11 mouse cellular contexts compared by ENCODE assay signal in genomic region chr9:107305601-107306542, GRCm38 (mm10). TPM values are rescaled to one million over a fixed set of nuclear protein-coding genes. Genes with fewer than 3 reads are reported as not detected.
A peak's percentile ranks its signal among the peaks of the same experiment; 100 is the strongest.
DNase-seq lines count a peak whose midpoint lies in the region; ATAC-seq lines count a peak whose summit lies in the region.
"Had no signal": no experiment of that assay in that cellular context is flagged by ENCODE, and none has a peak within 500 bp of the region (broad histone marks: within the 10 kb centered on the region; RNA-seq: fewer than 3 reads in every experiment).

No protein-coding gene starts in this region.

- no peak overlapping the region for H3K27ac ChIP-seq in midbrain, embryonic 15.5 days
- H3K27ac ChIP-seq: hindbrain, embryonic 13.5 days had no signal

- H3K27me3 ChIP-seq in midbrain, embryonic 15.5 days (replicated peaks): no peaks in the 10 kb centered on the region
- H3K27me3 ChIP-seq: hindbrain, embryonic 13.5 days had no signal

- 71% methylated on average over 13 of the region's 13 CpGs for WGBS in midbrain, embryonic 15.5 days

- no peaks in the 10 kb centered on the region for H3K36me3 ChIP-seq in midbrain, embryonic 15.5 days (replicated peaks)

- no peak overlapping the region for H3K4me3 ChIP-seq in midbrain, embryonic 15.5 days
- H3K4me3 ChIP-seq: hindbrain, embryonic 13.5 days; myocyte had no signal

- no peaks in the 10 kb centered on the region for H3K9me3 ChIP-seq in midbrain, embryonic 15.5 days
- H3K9me3 ChIP-seq: hindbrain, embryonic 13.5 days had no signal

- peak; percentile 54 for DNase-seq in adrenal gland, postnatal 10 days
- no peak for DNase-seq in adrenal gland, adult (ENCODE audit: inconsistent age in 2 of 2, low spot score in 1 of 2)
- peak; percentile 59 for DNase-seq in NIH3T3 (ENCODE audit: low read depth)
- DNase-seq in kidney, adult 18-20 months: peak; percentile 68
- peak; percentile 41 for DNase-seq in lung, postnatal 14 days
- DNase-seq in neural tube, embryonic 10.5 days (ENCODE audit: extremely low spot score, low spot score): no peak
- no peak for DNase-seq in c-Kit-positive CD71-positive TER-119-positive erythroid progenitor cells, embryonic 14.5 days (ENCODE audit: low spot score)
- DNase-seq: thymus, postnatal 4 days had no signal

- no peak for ATAC-seq in midbrain, embryonic 15.5 days (replicated peaks)

- H3K4me1 ChIP-seq in midbrain, embryonic 15.5 days: no peaks in the 10 kb centered on the region

- H3K9ac ChIP-seq in midbrain, embryonic 15.5 days: no peak overlapping the region
- H3K9ac ChIP-seq: hindbrain, embryonic 13.5 days had no signal

- no peak overlapping the region for H3K4me2 ChIP-seq in midbrain, embryonic 15.5 days
- H3K4me2 ChIP-seq: hindbrain, embryonic 13.5 days had no signal

RNA-seq across cellular contexts. Expression of gene Cish, which starts 10.0 kb away (rescaled TPM):
- total RNA-seq in adrenal gland, postnatal 10 days (2021): 10 to 100 TPM; 36.9 to 45.3 TPM
- 7.2 and 7.4 TPM in 2 replicates for polyA plus RNA-seq in midbrain, embryonic 15.5 days (2015; fragmentation: Nextera tagmentation; extraction: Ambion mirVana)

RNA-seq across cellular contexts. Expression of gene Mapkapk3, which starts 16.2 kb away (rescaled TPM):
- 10 to 100 TPM; 28.6 to 29.5 TPM for total RNA-seq in adrenal gland, postnatal 10 days (2021)
- 2.2 TPM in 2 replicates for polyA plus RNA-seq in midbrain, embryonic 15.5 days (2015; fragmentation: Nextera tagmentation; extraction: Ambion mirVana)

RNA-seq across cellular contexts. Expression of gene Hemk1, which starts 32.3 kb away (rescaled TPM):
- total RNA-seq in adrenal gland, postnatal 10 days (2021): 10 to 100 TPM; 24.1 to 33.5 TPM
- 20.1 and 21.1 TPM in 2 replicates for polyA plus RNA-seq in midbrain, embryonic 15.5 days (2015; fragmentation: Nextera tagmentation; extraction: Ambion mirVana)

RNA-seq across cellular contexts. Expression of gene 6430571L13Rik, which starts 34.5 kb away (rescaled TPM):
- 10 to 100 TPM in 1 of 2 experiments, 1 to 10 TPM in 1; 4.0 to 10.9 TPM for total RNA-seq in adrenal gland, postnatal 10 days (2021)
- 9.7 TPM in 2 replicates for polyA plus RNA-seq in midbrain, embryonic 15.5 days (2015; fragmentation: Nextera tagmentation; extraction: Ambion mirVana)

Comparison
In these comparisons a context has a peak if more than half of its experiments do, and no peak if none do; other contexts are left out.
1. DNase-seq: peak in adrenal gland, postnatal 10 days (single experiment), NIH3T3 (single experiment), kidney, adult 18-20 months (single experiment) and lung, postnatal 14 days (single experiment); none in adrenal gland, adult (0 of 2), neural tube, embryonic 10.5 days (single experiment) and c-Kit-positive CD71-positive TER-119-positive erythroid progenitor cells, embryonic 14.5 days (single experiment).